Mouse (Mus musculus): Measurements from ENCODE around the gene Grin1. TPM values are rescaled to one million over a fixed set of nuclear protein-coding genes. Genes with fewer than 3 reads are reported as not detected.

The Grin1 gene
- total and polyA plus RNA-seq, 3 experiments = 0.07 TPM; not detected in 2

GRCm38 (mm10) chr2:25271827-25272511 is 47.0 kb downstream of the Grin1 start, which contains the start of the genes Ssna1 and Anapc2 (continued):
- TF ChIP-seq GABPA (IDR thresholded peaks at IDR 0.05; ENCODE audit: low read depth, low read length) (0 out of 2 replicates have a peak, but pooled peaks have one; percentile 25), MAFK (IDR thresholded peaks at IDR 0.05; ENCODE audit: borderline replicate concordance, low read depth, low read length) (no peak), ZC3H11A (IDR thresholded peaks at IDR 0.05; ENCODE audit: low read depth, low read length) (0 out of 2 replicates have a peak, but pooled peaks have one; percentile 8), NELFE (IDR thresholded peaks at IDR 0.05; ENCODE audit: low read depth, low read length) (peak; percentile 85), ZMIZ1 (IDR thresholded peaks at IDR 0.05; ENCODE audit: low read depth, low read length) (peak; percentile 65; the same call in 1 of the 2 replicates), EP300 (IDR thresholded peaks at IDR 0.05; ENCODE audit: low read depth in 1 of 2, low read length in 2 of 2) (0 out of 4 replicates have a peak, but pooled peaks of 1 of the 2 experiments have one; percentile 8), MYC (IDR thresholded peaks at IDR 0.05; ENCODE audit: low read depth, low read length) (no peak), ELF1 (IDR thresholded peaks at IDR 0.05; ENCODE audit: low read depth, low read length) (peak; percentile 79), UBTF (IDR thresholded peaks at IDR 0.05; ENCODE audit: borderline replicate concordance, insufficient read depth, low read depth, low read length) (no peak), MEF2A (IDR thresholded peaks at IDR 0.05; ENCODE audit: extremely low read depth, insufficient replicate concordance, low read depth, low read length, poor library complexity, severe bottlenecking) (no peak), E2F4 (IDR thresholded peaks at IDR 0.05; ENCODE audit: borderline replicate concordance, low read depth, low read length) (no peak; the same call in 1 of the 2 replicates), TCF12 (IDR thresholded peaks at IDR 0.05; ENCODE audit: low read depth, low read length) (peak; percentile 59), RCOR1 (IDR thresholded peaks at IDR 0.05; ENCODE audit: low read depth, low read length) (no peak), BHLHE40 (IDR thresholded peaks at IDR 0.05; ENCODE audit: borderline replicate concordance, low read depth, low read length) (no peak)

GRCm38 (mm10) chr2:25267746-25268309 is 51.2 kb downstream of the Grin1 start:
- DNase-seq (ENCODE audit: low read depth, low spot score) = no peak
- Histone ChIP-seq H3K79me2 (ENCODE audit: control insufficient read depth, insufficient read depth, low read length, poor library complexity) (peaks cover 72% of the 10 kb centered on the region), H3K4me1 (ENCODE audit: control insufficient read depth in 1 of 2, insufficient read depth in 2 of 2, low read length in 2 of 2) (peaks cover 10 to 53% of the 10 kb centered on the region in 2 experiments), H3K9ac (ENCODE audit: control insufficient read depth, low read depth, low read length, poor library complexity, severe bottlenecking) (no peak overlapping the region; the same call in 1 of the 2 replicates), H3K27ac (ENCODE audit: control insufficient read depth, low read depth, low read length) (peak overlapping the region; percentile 29), H3K27me3 (ENCODE audit: control insufficient read depth in 1 of 2, insufficient read depth in 2 of 2, low read length in 2 of 2) (no peaks in the 10 kb centered on the region), H3K36me3 (ENCODE audit: control insufficient read depth in 1 of 2, insufficient read depth in 2 of 2, low read length in 2 of 2) (peaks cover 0 to 41% of the 10 kb centered on the region in 2 experiments; a peak in 3 of 4 replicates), H3K4me3 (ENCODE audit: control insufficient read depth in 1 of 2, insufficient read depth in 1 of 2, low read depth in 2 of 2, low read length in 2 of 2) (no peak overlapping the region), H3K9me3 (replicated peaks; ENCODE audit: insufficient read depth, low read length) (no peaks in the 10 kb centered on the region)
- TF ChIP-seq USF1 (IDR thresholded peaks at IDR 0.05; ENCODE audit: low read depth, low read length) (no peak), MEF2A (IDR thresholded peaks at IDR 0.05; ENCODE audit: extremely low read depth, insufficient replicate concordance, low read depth, low read length, poor library complexity, severe bottlenecking) (no peak), CHD1 (IDR thresholded peaks at IDR 0.05; ENCODE audit: low read depth, low read length) (no peak), MAFK (IDR thresholded peaks at IDR 0.05; ENCODE audit: borderline replicate concordance, low read depth, low read length) (no peak), MXI1 (IDR thresholded peaks at IDR 0.05; ENCODE audit: low read depth, low read length) (no peak), ETS1 (IDR thresholded peaks at IDR 0.05; ENCODE audit: low read depth, low read length) (peak; percentile 53; the same call in 1 of the 2 replicates), TBP (IDR thresholded peaks at IDR 0.05; ENCODE audit: low read depth, low read length) (no peak)

All from MEL (cell line).